Mouse (Mus musculus) kidney, embryonic 16.5 days (tissue): ENCODE measurements around the gene B3galt1. TPM values are rescaled to one million over a fixed set of nuclear protein-coding genes. Genes with fewer than 3 reads are reported as not detected.

ENCODE experiments used
- ATAC-seq: fragments of 200-750 bp; cut with Nextera tagmentation; 2 replicates; pipeline ENCODE4 v1.8.0; 2017; ENCODE audit warnings: moderate TSS enrichment; ENCODE audit not compliant: low FRiP score, low TSS enrichment
- H3K27ac ChIP-seq: fragments of 300-500 bp; sonication (generic); 2 replicates; pipeline ENCODE4 v1.5.1; 2014; ENCODE audit warnings: low read length
- H3K27me3 ChIP-seq: fragments of 300-500 bp; sonication (generic); 2 replicates; pipeline ENCODE4 v1.6.1; 2014; ENCODE audit warnings: low read length, control low read depth, mixed read lengths; ENCODE audit not compliant: insufficient read depth
- H3K36me3 ChIP-seq: fragments of 300-500 bp; sonication (generic); 2 replicates; pipeline ENCODE4 v1.6.1; 2014; ENCODE audit warnings: low read length, control low read depth, mixed read lengths; ENCODE audit not compliant: insufficient read depth
- H3K4me1 ChIP-seq: fragments of 300-500 bp; sonication (generic); 2 replicates; pipeline ENCODE4 v1.6.1; 2014; ENCODE audit warnings: low read length, control low read depth, mixed read lengths; ENCODE audit not compliant: insufficient read depth
- H3K4me2 ChIP-seq: fragments of 300-500 bp; sonication (generic); replicated peaks from 2 replicates; pipeline ENCODE4 v1.6.1; 2014; ENCODE audit warnings: low read depth, low read length
- H3K4me3 ChIP-seq: fragments of 300-500 bp; sonication (generic); 2 replicates; pipeline ENCODE4 v1.5.1; 2014; ENCODE audit warnings: mild to moderate bottlenecking, low read length
- H3K9ac ChIP-seq: fragments of 300-500 bp; sonication (generic); replicated peaks from 2 replicates; pipeline ENCODE4 v1.6.1; 2014; ENCODE audit warnings: low read length
- H3K9me3 ChIP-seq: fragments of 300-500 bp; sonication (generic); 2 replicates; pipeline ENCODE4 v1.6.1; 2016; ENCODE audit warnings: low read length, control low read depth
- WGBS: fragments of 180-500 bp; shearing (Covaris S2); extraction: QIAGEN DNeasy Blood & Tissue Kit; methylation state at CpG from one replicate; pipeline ENCODE4 v1.1.7; 2014; 5-methylcytosine and 5-hydroxymethylcytosine counted together
- polyA plus RNA-seq: library from polyadenylated mRNA; unstranded; fragments of >200 nt; fragmentation: Nextera tagmentation; extraction: Ambion mirVana; gene quantifications from 2 replicates; pipeline ENCODE4 v1.2.1, GENCODE M21; 2015

Gene B3galt1
- polyA plus RNA-seq, 1 experiment from 2014 or later: 4.9 TPM

DNA sequence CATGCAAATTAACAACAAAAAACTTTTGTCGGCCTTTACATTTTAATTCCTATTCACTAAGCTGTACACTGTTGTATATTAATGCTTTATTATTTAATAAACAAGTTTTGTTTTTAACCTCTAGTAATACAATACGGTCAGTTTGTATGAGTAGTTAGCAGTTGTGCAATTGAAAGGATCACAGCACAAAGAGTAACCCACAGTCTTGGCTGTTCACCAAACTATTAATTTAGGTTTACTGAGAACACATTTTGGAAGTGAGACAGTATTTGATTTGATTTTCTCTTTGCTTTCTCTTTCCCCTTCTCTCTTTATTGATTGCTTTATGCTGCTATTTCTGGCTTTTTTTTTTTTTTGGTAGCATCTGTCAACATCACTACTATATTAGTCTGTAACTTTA, 106.0 kb downstream of the B3galt1 start:
- Histone ChIP-seq H3K9me3 (no peaks in the 10 kb centered on the region), H3K36me3 (no peaks in the 10 kb centered on the region), H3K27me3 (no peaks in the 10 kb centered on the region), H3K4me2 (no peak overlapping the region), H3K9ac (no peak overlapping the region), H3K27ac (no peak overlapping the region), H3K4me1 (no peaks in the 10 kb centered on the region), H3K4me3 (no peak overlapping the region)
- no peak for ATAC-seq
- WGBS: 84% methylated on average over 2 of the region's 2 CpGs

GRCm38 (mm10) chr2:67677697-67678096, 112.0 kb downstream of the B3galt1 start:
- ATAC-seq: no peak
- no peaks in the 10 kb centered on the region for H3K4me1 ChIP-seq
- H3K9ac ChIP-seq: no peak overlapping the region
- 75% methylated on average over 4 of the region's 4 CpGs for WGBS
- no peaks in the 10 kb centered on the region for H3K36me3 ChIP-seq
- H3K4me3 ChIP-seq: no peak overlapping the region
- no peak overlapping the region for H3K4me2 ChIP-seq
- H3K27ac ChIP-seq: no peak overlapping the region
- H3K27me3 ChIP-seq: no peaks in the 10 kb centered on the region
- no peaks in the 10 kb centered on the region for H3K9me3 ChIP-seq

DNA sequence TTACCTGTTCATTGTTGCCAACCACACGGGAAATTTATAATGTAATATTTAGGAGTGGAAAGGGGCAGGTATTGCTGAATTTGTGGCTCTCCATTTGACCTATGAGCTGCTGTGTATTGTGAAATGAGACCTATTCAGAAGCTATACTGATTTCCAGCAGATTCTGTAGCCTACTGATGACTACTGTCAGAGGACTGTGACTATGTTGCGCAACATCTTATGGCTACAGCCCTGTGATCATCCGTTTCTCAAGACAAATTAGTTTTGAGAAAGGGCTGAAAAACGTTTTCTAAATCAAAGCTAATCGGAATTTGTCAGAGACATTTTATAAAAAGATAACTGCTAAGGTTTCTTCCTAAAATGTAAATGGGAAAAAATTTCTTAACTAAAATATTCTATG, 158.6 kb downstream of the B3galt1 start:
- no peak overlapping the region for H3K9ac ChIP-seq
- no peak for ATAC-seq

DNA sequence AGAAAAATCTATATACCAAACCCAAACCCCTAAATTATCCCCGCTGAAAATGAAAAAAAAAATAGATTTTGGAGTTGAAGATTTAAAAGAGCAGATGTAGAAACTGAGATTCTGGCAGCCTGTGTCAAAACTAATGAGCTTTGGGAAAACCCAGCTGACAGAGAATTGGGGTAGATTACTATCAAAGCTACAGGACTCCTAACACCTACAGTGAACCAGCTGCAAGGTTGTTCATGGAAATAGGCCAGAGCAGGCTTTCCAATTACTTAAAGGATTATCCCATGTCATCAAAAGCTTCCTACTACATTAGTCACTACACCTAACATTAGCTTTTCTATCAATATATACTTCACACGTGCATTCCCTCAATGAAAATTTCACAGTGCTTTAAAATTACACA, 165.1 kb downstream of the B3galt1 start:
- Histone ChIP-seq H3K4me3 (no peak overlapping the region), H3K9ac (no peak overlapping the region), H3K27me3 (no peaks in the 10 kb centered on the region), H3K9me3 (no peaks in the 10 kb centered on the region), H3K36me3 (no peaks in the 10 kb centered on the region), H3K4me2 (no peak overlapping the region), H3K4me1 (no peaks in the 10 kb centered on the region), H3K27ac (no peak overlapping the region)
- ATAC-seq: no peak
- WGBS: 79% methylated on average over 2 of the region's 2 CpGs

More for the DNA sequence above, 158.6 kb downstream of the B3galt1 start:
- Histone ChIP-seq H3K36me3 (no peaks in the 10 kb centered on the region), H3K4me3 (no peak overlapping the region), H3K27me3 (no peaks in the 10 kb centered on the region), H3K4me1 (no peaks in the 10 kb centered on the region), H3K9me3 (no peaks in the 10 kb centered on the region), H3K27ac (no peak overlapping the region), H3K4me2 (no peak overlapping the region)
- 84% methylated on average over 5 of the region's 5 CpGs for WGBS

GRCm38 (mm10) chr2:67751585-67751984, 185.9 kb downstream of the B3galt1 start:
- no peaks in the 10 kb centered on the region for H3K9me3 ChIP-seq
- no peak overlapping the region for H3K27ac ChIP-seq
- ATAC-seq: no peak
- H3K4me1 ChIP-seq: no peaks in the 10 kb centered on the region
- no peaks in the 10 kb centered on the region for H3K27me3 ChIP-seq
- no peak overlapping the region for H3K4me3 ChIP-seq
- no peak overlapping the region for H3K4me2 ChIP-seq
- no peak overlapping the region for H3K9ac ChIP-seq
- H3K36me3 ChIP-seq: no peaks in the 10 kb centered on the region
- 83% methylated on average over 3 of the region's 3 CpGs for WGBS

- H3K27ac ChIP-seq: no peak overlapping the region
- 59% methylated on average over 6 of the region's 6 CpGs for WGBS
- H3K9ac ChIP-seq: no peak overlapping the region
- ATAC-seq: no peak
- no peaks in the 10 kb centered on the region for H3K36me3 ChIP-seq
- no peaks in the 10 kb centered on the region for H3K4me1 ChIP-seq
- H3K27me3 ChIP-seq: no peaks in the 10 kb centered on the region
- no peaks in the 10 kb centered on the region for H3K9me3 ChIP-seq
- no peak overlapping the region for H3K4me2 ChIP-seq
- H3K4me3 ChIP-seq: no peak overlapping the region
Measured at GRCm38 (mm10) chr2:67756507-67756906, 190.8 kb downstream of the B3galt1 start.

- no peaks in the 10 kb centered on the region for H3K36me3 ChIP-seq
- WGBS: 66% methylated on average over 3 of the region's 3 CpGs
- no peaks in the 10 kb centered on the region for H3K4me1 ChIP-seq
- H3K27ac ChIP-seq: no peak overlapping the region
- ATAC-seq: no peak
- no peak overlapping the region for H3K4me2 ChIP-seq
- H3K9me3 ChIP-seq: no peaks in the 10 kb centered on the region
- no peak overlapping the region for H3K4me3 ChIP-seq
- H3K27me3 ChIP-seq: no peaks in the 10 kb centered on the region
- H3K9ac ChIP-seq: no peak overlapping the region
Measured at GRCm38 (mm10) chr2:67787536-67787935, 221.9 kb downstream of the B3galt1 start.

- 77% methylated on average over 4 of the region's 4 CpGs for WGBS
- Histone ChIP-seq H3K9me3 (no peaks in the 10 kb centered on the region), H3K27me3 (no peaks in the 10 kb centered on the region), H3K27ac (no peak overlapping the region), H3K4me1 (no peaks in the 10 kb centered on the region), H3K36me3 (no peaks in the 10 kb centered on the region), H3K4me3 (no peak overlapping the region), H3K9ac (no peak overlapping the region), H3K4me2 (no peak overlapping the region)
- ATAC-seq: no peak
Measured at GRCm38 (mm10) chr2:67797561-67797960, 231.9 kb downstream of the B3galt1 start.

GRCm38 (mm10) chr2:67799981-67800380, 234.3 kb downstream of the B3galt1 start:
- no peak overlapping the region for H3K4me3 ChIP-seq
- ATAC-seq: no peak
- no peaks in the 10 kb centered on the region for H3K27me3 ChIP-seq
- H3K27ac ChIP-seq: no peak overlapping the region
- no peaks in the 10 kb centered on the region for H3K36me3 ChIP-seq
- H3K9me3 ChIP-seq: no peaks in the 10 kb centered on the region
- no peak overlapping the region for H3K4me2 ChIP-seq
- WGBS: 81% methylated on average over 3 of the region's 3 CpGs
- H3K9ac ChIP-seq: no peak overlapping the region
- H3K4me1 ChIP-seq: no peaks in the 10 kb centered on the region

- no peak for ATAC-seq
- Histone ChIP-seq H3K4me2 (no peak overlapping the region), H3K36me3 (no peaks in the 10 kb centered on the region), H3K9ac (no peak overlapping the region), H3K27ac (no peak overlapping the region), H3K4me3 (no peak overlapping the region), H3K27me3 (no peaks in the 10 kb centered on the region), H3K4me1 (no peaks in the 10 kb centered on the region), H3K9me3 (no peaks in the 10 kb centered on the region)
- WGBS: 61% methylated on average over 2 of the region's 2 CpGs
Measured at GRCm38 (mm10) chr2:67816149-67816548, 250.5 kb downstream of the B3galt1 start.

DNA sequence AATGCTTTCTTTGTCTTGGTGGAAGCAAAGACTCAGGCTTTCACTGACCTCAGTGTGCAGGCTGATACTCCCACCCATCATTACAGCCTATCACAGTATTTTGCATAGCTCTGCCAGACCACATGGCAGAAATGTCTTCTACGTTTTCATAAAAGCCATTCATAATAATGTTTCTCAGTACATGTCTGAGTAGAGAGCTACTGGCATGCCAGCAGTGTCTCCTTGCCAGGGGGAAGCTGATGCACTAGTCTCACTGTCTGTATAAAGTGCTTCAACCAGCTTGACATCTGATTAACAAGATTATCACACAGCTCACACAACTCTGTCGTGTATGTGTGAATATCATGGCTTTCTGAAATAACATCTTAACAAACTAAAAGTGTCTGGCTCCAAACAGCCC, 252.3 kb downstream of the B3galt1 start:
- no peak overlapping the region for H3K4me3 ChIP-seq
- no peaks in the 10 kb centered on the region for H3K36me3 ChIP-seq
- no peaks in the 10 kb centered on the region for H3K27me3 ChIP-seq
- ATAC-seq: no peak
- no peak overlapping the region for H3K9ac ChIP-seq
- no peaks in the 10 kb centered on the region for H3K4me1 ChIP-seq
- no peak overlapping the region for H3K27ac ChIP-seq
- WGBS: 64% methylated on average over 2 of the region's 2 CpGs
- no peak overlapping the region for H3K4me2 ChIP-seq
- no peaks in the 10 kb centered on the region for H3K9me3 ChIP-seq
